Mouse (Mus musculus): ENCODE data around the gene Yjefn3. TPM values are rescaled to one million over a fixed set of nuclear protein-coding genes. Genes with fewer than 3 reads are reported as not detected.
"Not testable (repeated sequence)": the region's sequence is repeated elsewhere in the genome, so short reads cannot be mapped to it uniquely, and the experiment has no call there.

Yjefn3 gene
- polyA plus RNA-seq (2012; rRNA removed) (0.30 and 0.36 TPM in 2 replicates), polyA plus RNA-seq (2014; fragmentation: Nextera tagmentation; extraction: Ambion mirVana) (0.77 and 0.79 TPM in 2 replicates)

DNA sequence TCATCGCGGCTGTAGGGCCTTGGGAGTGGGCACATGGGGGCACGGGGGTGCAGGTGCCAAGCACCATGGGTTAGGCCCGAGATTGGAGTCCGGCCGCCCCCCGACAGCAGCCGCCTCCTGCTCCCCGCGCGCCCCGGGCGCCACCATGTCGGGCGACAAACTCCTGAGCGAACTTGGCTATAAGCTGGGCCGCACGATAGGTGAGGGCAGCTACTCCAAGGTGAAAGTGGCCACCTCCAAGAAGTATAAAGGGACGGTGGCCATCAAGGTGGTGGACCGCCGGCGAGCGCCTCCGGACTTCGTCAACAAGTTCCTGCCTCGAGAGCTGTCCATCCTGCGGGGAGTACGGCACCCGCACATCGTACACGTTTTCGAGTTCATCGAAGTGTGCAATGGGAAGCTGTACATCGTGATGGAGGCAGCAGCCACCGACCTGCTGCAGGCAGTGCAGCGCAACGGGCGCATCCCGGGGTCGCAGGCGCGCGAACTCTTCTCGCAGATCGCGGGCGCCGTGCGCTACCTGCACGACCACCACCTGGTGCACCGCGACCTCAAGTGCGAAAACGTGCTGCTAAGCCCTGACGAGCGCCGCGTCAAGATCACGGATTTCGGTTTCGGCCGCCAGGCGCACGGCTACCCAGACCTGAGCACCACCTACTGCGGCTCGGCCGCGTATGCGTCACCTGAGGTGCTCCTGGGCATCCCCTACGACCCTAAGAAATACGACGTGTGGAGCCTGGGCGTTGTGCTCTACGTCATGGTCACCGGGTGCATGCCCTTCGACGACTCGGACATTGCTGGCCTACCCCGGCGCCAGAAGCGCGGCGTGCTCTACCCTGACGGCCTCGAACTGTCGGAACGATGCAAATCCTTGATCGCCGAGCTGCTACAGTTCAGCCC, at the start of gene Yjefn3, which contains the start of the genes Tssk6 and Ndufa13:
Yjefn3 (minus strand) TSS at position 550 of the 900 bp plus-strand sequence.
Tssk6 (plus strand) TSS at position 22 of the 900 bp plus-strand sequence.
Ndufa13 (minus strand) TSS at position 396 of the 900 bp plus-strand sequence.
- peaks cover 10 to 16% of the 10 kb centered on the region in 2 experiments for H3K4me1 ChIP-seq (replicated peaks; ENCODE audit: control insufficient read depth in 2 of 2, insufficient read depth in 2 of 2, low read length in 1 of 2)
- ATAC-seq (ENCODE audit: insufficient read depth) (peak; percentile 39), DNase-seq (ENCODE audit: low read depth in 3 of 3, low spot score in 3 of 3) (peak; percentile 27 to 41 (median 29))
- WGBS (ENCODE audit: insufficient replicate concordance), result 4% methylated on average over 89 of the region's 89 CpGs
- peak within 1 kb of the TSS; percentile 95 for H3K27ac ChIP-seq
- no peaks in the 10 kb centered on the region; the same call in 1 of the 2 replicates for H3K36me3 ChIP-seq (replicated peaks; ENCODE audit: control insufficient read depth, insufficient read depth, low read depth)
- no peaks in the 10 kb centered on the region for H3K9me3 ChIP-seq (ENCODE audit: control insufficient read depth, low read length)
- no peak for TF ChIP-seq EP300 (IDR thresholded peaks at IDR 0.05; ENCODE audit: low read depth)
- TF ChIP-seq CTCF (IDR thresholded peaks at IDR 0.05; ENCODE audit: low read depth), result peak; percentile 39; the same call in 1 of the 2 replicates
- H3K4me2 ChIP-seq (ENCODE audit: low read depth), result peak within 1 kb of the TSS; percentile 100
- peak within 1 kb of the TSS; percentile 96 for H3K9ac ChIP-seq (replicated peaks)
- H3K4me3 ChIP-seq (ENCODE audit: insufficient read depth in 1 of 2, low read depth in 2 of 2, low read length in 2 of 2), result peak within 1 kb of the TSS; percentile 77 to 97
- H3K27me3 ChIP-seq (ENCODE audit: control insufficient read depth, insufficient read depth, low read length), result no peaks in the 10 kb centered on the region

DNA sequence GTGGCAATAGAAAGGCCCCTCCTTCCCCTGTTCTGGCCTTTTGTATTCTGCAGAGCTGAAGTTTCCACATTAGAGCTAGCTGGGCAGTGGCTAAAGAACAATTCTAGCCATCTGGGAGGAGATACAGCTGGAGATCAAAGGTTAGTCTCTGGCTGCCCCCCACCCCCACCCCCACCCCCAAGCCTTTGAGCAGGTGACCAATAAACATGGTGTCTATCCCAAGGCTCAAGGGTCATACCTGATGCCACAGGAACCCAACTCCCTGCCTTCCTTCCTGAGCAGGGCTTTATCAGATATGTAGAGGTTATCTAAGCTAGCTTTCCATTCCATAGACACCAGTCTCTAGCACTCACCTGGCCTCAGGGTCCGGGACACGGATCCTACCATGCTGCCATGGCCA, 47.8 kb upstream of the Yjefn3 start:
- no peak for ATAC-seq (ENCODE audit: insufficient read depth)

GRCm38 (mm10) chr8:69942495-69942894, 40.0 kb upstream of the Yjefn3 start:
- not testable (repeated sequence) for H3K4me2 ChIP-seq (ENCODE audit: low read depth); ATAC-seq (ENCODE audit: insufficient read depth); H3K4me3 ChIP-seq (ENCODE audit: insufficient read depth in 1 of 2, low read depth in 2 of 2, low read length in 2 of 2); DNase-seq (ENCODE audit: low read depth in 3 of 3, low spot score in 3 of 3); H3K9me3 ChIP-seq (ENCODE audit: control insufficient read depth, low read length); H3K27me3 ChIP-seq (ENCODE audit: control insufficient read depth, insufficient read depth, low read length); H3K27ac ChIP-seq; H3K36me3 ChIP-seq (replicated peaks; ENCODE audit: control insufficient read depth, insufficient read depth, low read depth); H3K9ac ChIP-seq (replicated peaks)
- H3K4me1 ChIP-seq (replicated peaks; ENCODE audit: control insufficient read depth in 2 of 2, insufficient read depth in 2 of 2, low read length in 1 of 2), result peaks cover 0 to 39% of the 10 kb centered on the region in 2 experiments
- 72% methylated on average over 2 of the region's 3 CpGs for WGBS (ENCODE audit: insufficient replicate concordance)

More for the DNA sequence above, 47.8 kb upstream of the Yjefn3 start:
- TF ChIP-seq CTCF (IDR thresholded peaks at IDR 0.05; ENCODE audit: low read depth) (no peak), EP300 (IDR thresholded peaks at IDR 0.05; ENCODE audit: low read depth) (no peak)
- H3K9me3 ChIP-seq (ENCODE audit: control insufficient read depth, low read length), result no peaks in the 10 kb centered on the region
- no peak overlapping the region for H3K9ac ChIP-seq (replicated peaks)
- no peak overlapping the region for H3K4me2 ChIP-seq (ENCODE audit: low read depth)
- H3K36me3 ChIP-seq (replicated peaks; ENCODE audit: control insufficient read depth, insufficient read depth, low read depth), result peaks cover 2% of the 10 kb centered on the region; the same call in 1 of the 2 replicates
- H3K4me1 ChIP-seq (replicated peaks; ENCODE audit: control insufficient read depth in 2 of 2, insufficient read depth in 2 of 2, low read length in 1 of 2), result peaks cover 0 to 12% of the 10 kb centered on the region in 2 experiments; a peak in 3 of 4 replicates
- DNase-seq (ENCODE audit: low read depth in 3 of 3, low spot score in 3 of 3), result no peak
- H3K27me3 ChIP-seq (ENCODE audit: control insufficient read depth, insufficient read depth, low read length), result no peaks in the 10 kb centered on the region
- WGBS (ENCODE audit: insufficient replicate concordance), result 79% methylated on average over 2 of the region's 2 CpGs
- no peak overlapping the region for H3K27ac ChIP-seq
- H3K4me3 ChIP-seq (ENCODE audit: insufficient read depth in 1 of 2, low read depth in 2 of 2, low read length in 2 of 2), result no peak overlapping the region

GRCm38 (mm10) chr8:69940386-69940785, 37.9 kb upstream of the Yjefn3 start:
- 41% methylated on average over 2 of the region's 2 CpGs for WGBS (ENCODE audit: insufficient replicate concordance)
- ATAC-seq (ENCODE audit: insufficient read depth), result no peak
- H3K4me1 ChIP-seq (replicated peaks; ENCODE audit: control insufficient read depth in 2 of 2, insufficient read depth in 2 of 2, low read length in 1 of 2), result peaks cover 0 to 46% of the 10 kb centered on the region in 2 experiments

GRCm38 (mm10) chr8:69939633-69940032, 37.1 kb upstream of the Yjefn3 start:
- ATAC-seq (ENCODE audit: insufficient read depth), result 0 out of 2 replicates have a peak, but pooled peaks have one; percentile 38
- peak in 1 of 3 experiments; percentile 12 for DNase-seq (ENCODE audit: low read depth in 3 of 3, low spot score in 3 of 3)

More at GRCm38 (mm10) chr8:69940386-69940785, 37.9 kb upstream of the Yjefn3 start:
- peaks cover 8% of the 10 kb centered on the region for H3K36me3 ChIP-seq (replicated peaks; ENCODE audit: control insufficient read depth, insufficient read depth, low read depth)
- no peak overlapping the region for H3K4me2 ChIP-seq (ENCODE audit: low read depth)
- no peak overlapping the region for H3K9ac ChIP-seq (replicated peaks)
- no peak for TF ChIP-seq EP300 (IDR thresholded peaks at IDR 0.05; ENCODE audit: low read depth)
- TF ChIP-seq CTCF (IDR thresholded peaks at IDR 0.05; ENCODE audit: low read depth), result no peak
- H3K27me3 ChIP-seq (ENCODE audit: control insufficient read depth, insufficient read depth, low read length), result no peaks in the 10 kb centered on the region
- no peak for DNase-seq (ENCODE audit: low read depth in 3 of 3, low spot score in 3 of 3)
- H3K9me3 ChIP-seq (ENCODE audit: control insufficient read depth, low read length), result no peaks in the 10 kb centered on the region
- no peak overlapping the region for H3K4me3 ChIP-seq (ENCODE audit: insufficient read depth in 1 of 2, low read depth in 2 of 2, low read length in 2 of 2)
- H3K27ac ChIP-seq, result no peak overlapping the region

More at GRCm38 (mm10) chr8:69939633-69940032, 37.1 kb upstream of the Yjefn3 start:
- H3K4me3 ChIP-seq (ENCODE audit: insufficient read depth in 1 of 2, low read depth in 2 of 2, low read length in 2 of 2), result no peak overlapping the region
- 32% methylated on average over 3 of the region's 3 CpGs for WGBS (ENCODE audit: insufficient replicate concordance)
- H3K4me2 ChIP-seq (ENCODE audit: low read depth), result no peak overlapping the region
- peaks cover 0 to 46% of the 10 kb centered on the region in 2 experiments for H3K4me1 ChIP-seq (replicated peaks; ENCODE audit: control insufficient read depth in 2 of 2, insufficient read depth in 2 of 2, low read length in 1 of 2)
- no peak overlapping the region for H3K27ac ChIP-seq
- H3K27me3 ChIP-seq (ENCODE audit: control insufficient read depth, insufficient read depth, low read length), result no peaks in the 10 kb centered on the region
- H3K9ac ChIP-seq (replicated peaks), result no peak overlapping the region; the same call in 1 of the 2 replicates
- TF ChIP-seq CTCF (IDR thresholded peaks at IDR 0.05; ENCODE audit: low read depth) (no peak), EP300 (IDR thresholded peaks at IDR 0.05; ENCODE audit: low read depth) (no peak)
- H3K9me3 ChIP-seq (ENCODE audit: control insufficient read depth, low read length), result no peaks in the 10 kb centered on the region
- peaks cover 15% of the 10 kb centered on the region for H3K36me3 ChIP-seq (replicated peaks; ENCODE audit: control insufficient read depth, insufficient read depth, low read depth)
